Mouse (Mus musculus): Measurements from ENCODE around the gene Zscan5b.
"Not testable (repeated sequence)": the region's sequence is repeated elsewhere in the genome, so short reads cannot be mapped to it uniquely, and the experiment has no call there.

Zscan5b gene

GRCm38 (mm10) chr7:6244361-6245292, 22.5 kb downstream of the Zscan5b start:
- DNase-seq: no peak

GRCm38 (mm10) chr7:6252410-6252809, 30.3 kb downstream of the Zscan5b start, which contains the start of gene Epp13:
Gene Epp13 (plus strand): TSS chr7:6252710.
- DNase-seq: no peak

GRCm38 (mm10) chr7:6254451-6254850, 32.4 kb downstream of the Zscan5b start:
- DNase-seq: no peak

GRCm38 (mm10) chr7:6257386-6257785, 35.3 kb downstream of the Zscan5b start:
- DNase-seq: no peak

GRCm38 (mm10) chr7:6258232-6259220, 36.4 kb downstream of the Zscan5b start:
- DNase-seq: no peak

- not testable (repeated sequence) for DNase-seq
Observed at GRCm38 (mm10) chr7:6260004-6260403, 37.9 kb downstream of the Zscan5b start.

- DNase-seq: no peak
Observed at GRCm38 (mm10) chr7:6262120-6262519, 40.0 kb downstream of the Zscan5b start.

DNA sequence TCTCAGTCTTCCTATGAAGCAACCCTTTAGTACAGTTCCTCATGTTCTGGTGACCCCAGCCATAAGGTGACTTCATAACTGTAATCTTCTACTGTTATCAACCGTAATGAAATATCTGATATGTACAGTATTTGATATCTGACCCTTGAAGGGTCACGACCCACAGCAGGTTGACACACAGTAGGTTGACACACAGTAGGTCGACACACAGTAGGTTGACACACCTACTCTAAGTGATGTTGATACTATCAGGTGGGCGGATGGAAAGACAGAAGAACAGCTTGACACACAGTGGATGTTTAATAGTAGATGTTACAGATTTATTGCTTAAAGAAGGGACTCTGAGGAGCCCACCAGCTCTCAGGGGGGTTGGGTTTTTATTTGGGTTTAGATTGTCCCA, 40.9 kb downstream of the Zscan5b start:
- DNase-seq: no peak

- peak; percentile 57 for DNase-seq
Observed at GRCm38 (mm10) chr7:6265695-6266094, 43.6 kb downstream of the Zscan5b start.

DNA sequence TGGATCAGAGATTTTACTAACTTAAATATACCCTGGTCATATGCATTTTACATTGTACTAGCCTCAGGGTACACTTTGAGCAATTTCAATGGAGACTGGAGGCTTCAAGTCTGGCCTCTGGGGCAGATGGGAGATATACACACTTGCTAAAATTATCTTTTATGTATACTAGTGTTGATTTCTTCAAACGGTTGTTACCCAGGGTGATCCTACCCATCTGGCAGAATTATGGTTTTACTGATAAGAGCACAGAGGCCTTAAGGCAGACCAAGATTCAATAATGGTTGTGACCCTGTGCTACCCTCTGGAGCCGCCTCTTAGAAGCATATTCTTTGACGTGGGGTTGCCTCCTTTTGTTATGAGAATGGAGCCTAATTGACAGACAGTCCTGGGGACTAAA, 55.8 kb downstream of the Zscan5b start:
- DNase-seq: no peak

- peak; percentile 79 for DNase-seq
Observed at GRCm38 (mm10) chr7:6282749-6283148, 60.7 kb downstream of the Zscan5b start.

- DNase-seq: peak; percentile 80
Observed at GRCm38 (mm10) chr7:6283451-6284075, 61.5 kb downstream of the Zscan5b start.

GRCm38 (mm10) chr7:6284442-6285012, 62.4 kb downstream of the Zscan5b start:
- DNase-seq: no peak

GRCm38 (mm10) chr7:6285366-6285765, 63.3 kb downstream of the Zscan5b start:
- no peak for DNase-seq

DNA sequence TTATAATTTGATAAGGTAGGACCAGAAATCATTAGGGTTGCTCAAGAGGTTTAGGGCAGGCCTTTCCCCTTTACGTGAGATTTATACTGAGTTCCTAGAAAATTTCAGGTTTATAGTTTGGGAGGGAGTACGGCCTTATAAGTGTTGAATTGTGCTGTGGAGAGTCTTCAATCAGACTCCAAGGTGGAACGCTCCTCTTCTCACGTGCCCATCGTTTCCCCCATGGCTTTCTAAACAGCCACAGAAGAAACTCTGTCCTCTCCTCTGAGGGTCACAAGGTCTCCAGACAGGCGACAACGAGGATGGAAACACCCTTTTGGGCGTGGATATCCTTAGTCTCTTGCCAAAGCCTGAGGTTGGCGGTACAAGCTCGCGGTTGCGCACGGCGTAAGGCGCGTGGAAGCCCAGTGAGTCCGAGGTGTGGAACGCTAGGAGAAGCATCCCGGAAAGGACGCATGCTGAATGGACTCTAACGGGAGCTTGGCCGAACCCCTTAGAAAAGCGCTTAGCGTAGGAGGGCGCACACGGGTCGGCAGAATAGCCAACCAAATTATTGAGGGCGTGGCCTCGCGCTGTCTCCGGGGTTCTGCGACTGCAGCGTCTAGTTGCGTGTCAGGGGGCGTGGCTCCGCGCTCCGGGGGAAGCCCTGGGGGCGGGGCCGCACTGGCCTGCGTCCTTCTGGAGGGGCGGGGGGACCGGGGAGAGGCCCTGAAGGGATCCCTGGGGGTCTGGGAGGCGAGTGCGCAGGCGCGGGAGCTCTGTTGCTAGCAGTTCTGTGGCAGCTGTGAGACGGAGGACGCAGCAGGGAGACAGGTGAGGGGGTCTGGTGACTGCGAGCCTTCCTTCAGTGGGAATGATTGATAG, 64.0 kb downstream of the Zscan5b start, which contains the start of gene Zfp667:
Zfp667 (plus strand) TSS at position 738 of the 864 bp plus-strand sequence.
- peak; percentile 99 for DNase-seq

DNA sequence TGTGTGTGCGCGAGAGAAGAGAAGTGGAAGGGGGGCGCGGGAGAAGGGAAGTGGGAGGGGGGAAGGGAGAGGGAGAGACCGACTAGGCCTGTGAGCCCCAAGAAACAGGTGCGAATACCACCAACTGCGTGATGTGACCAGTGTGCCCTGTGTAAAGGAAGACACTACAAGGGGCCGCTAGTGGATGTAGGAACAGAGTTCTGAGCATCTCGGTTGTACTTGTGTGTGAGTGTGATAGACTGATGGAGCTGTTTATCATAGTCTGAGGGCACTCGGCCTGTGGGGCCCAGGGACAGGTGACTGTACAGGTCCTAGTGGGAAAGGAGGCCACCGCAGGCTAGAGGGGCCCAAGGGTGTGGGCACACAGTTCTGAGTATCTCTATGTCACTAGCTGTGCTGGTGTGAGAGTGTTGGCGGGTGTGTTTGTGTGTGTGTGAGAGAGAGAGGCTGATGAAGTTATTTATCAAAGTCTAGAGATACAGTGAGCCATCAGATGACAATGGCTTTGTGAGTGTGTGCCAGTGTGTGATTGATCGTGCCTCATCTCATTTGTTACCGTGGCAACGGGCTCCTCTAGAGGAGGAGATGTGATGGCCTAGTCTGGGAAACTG, 64.9 kb downstream of the Zscan5b start:
- peak; percentile 36 for DNase-seq
